Mouse (Mus musculus) lung, embryonic 15.5 days (tissue): ENCODE measurements around the gene Fgf8. TPM values are rescaled to one million over a fixed set of nuclear protein-coding genes. Genes with fewer than 3 reads are reported as not detected.

Experiments used
- ATAC-seq: fragments of 200-750 bp; cut with Nextera tagmentation; 2 replicates; pipeline ENCODE4 v1.8.0; 2017; ENCODE audit warnings: moderate number of reproducible peaks, borderline replicate concordance; ENCODE audit not compliant: low FRiP score, low TSS enrichment; ENCODE audit errors: extremely low read depth
- H3K27ac ChIP-seq: fragments of 300-500 bp; sonication (generic); 2 replicates; pipeline ENCODE4 v1.5.1; 2015; ENCODE audit warnings: moderate library complexity, mild to moderate bottlenecking, inconsistent platforms
- H3K27me3 ChIP-seq: fragments of 300-500 bp; sonication (generic); 2 replicates; pipeline ENCODE4 v1.6.1; 2015; ENCODE audit warnings: inconsistent platforms
- H3K36me3 ChIP-seq: fragments of 300-500 bp; sonication (generic); 2 replicates; pipeline ENCODE4 v1.6.1; 2015; ENCODE audit warnings: inconsistent platforms
- H3K4me1 ChIP-seq: fragments of 300-500 bp; sonication (generic); 2 replicates; pipeline ENCODE4 v1.6.1; 2015; ENCODE audit warnings: inconsistent platforms
- H3K4me2 ChIP-seq: fragments of 300-500 bp; sonication (generic); 2 replicates; pipeline ENCODE4 v1.6.1; 2015; ENCODE audit warnings: inconsistent platforms, mild to moderate bottlenecking, moderate library complexity
- H3K4me3 ChIP-seq: fragments of 300-500 bp; sonication (generic); 2 replicates; pipeline ENCODE4 v1.5.1; 2015; ENCODE audit warnings: mild to moderate bottlenecking, inconsistent platforms
- H3K9ac ChIP-seq: fragments of 300-500 bp; sonication (generic); 2 replicates; pipeline ENCODE4 v1.6.1; 2015; ENCODE audit warnings: inconsistent platforms
- H3K9me3 ChIP-seq: fragments of 300-500 bp; sonication (generic); 2 replicates; pipeline ENCODE4 v1.6.1; 2016; ENCODE audit warnings: inconsistent platforms
- WGBS: fragments of 180-500 bp; shearing (Covaris S2); methylation state at CpG from one replicate; pipeline ENCODE4 v1.1.7; 2015; 5-methylcytosine and 5-hydroxymethylcytosine counted together
- polyA plus RNA-seq: library from polyadenylated mRNA; unstranded; fragments of >200 nt; fragmentation: Nextera tagmentation; extraction: Ambion mirVana; gene quantifications from 2 replicates; pipeline ENCODE4 v1.2.1, GENCODE M21; 2015

Gene Fgf8
- polyA plus RNA-seq = not detected in 2 replicates

GRCm38 (mm10) chr19:45742218-45742983 is at the start of gene Fgf8:
Gene Fgf8, minus strand, starts transcription at chr19:45742915.
- no peak within 1 kb of the TSS for H3K27ac ChIP-seq
- H3K9ac ChIP-seq = peak within 1 kb of the TSS; percentile 18; the same call in 1 of the 2 replicates
- peaks cover 90% of the 10 kb centered on the region for H3K27me3 ChIP-seq
- WGBS = 3% methylated on average over 51 of the region's 68 CpGs
- H3K4me3 ChIP-seq = peak within 1 kb of the TSS; percentile 46
- no peaks in the 10 kb centered on the region for H3K36me3 ChIP-seq
- H3K4me1 ChIP-seq = peaks cover 42% of the 10 kb centered on the region
- no peaks in the 10 kb centered on the region for H3K9me3 ChIP-seq
- ATAC-seq = no peak
- H3K4me2 ChIP-seq = peak within 1 kb of the TSS; percentile 93

DNA sequence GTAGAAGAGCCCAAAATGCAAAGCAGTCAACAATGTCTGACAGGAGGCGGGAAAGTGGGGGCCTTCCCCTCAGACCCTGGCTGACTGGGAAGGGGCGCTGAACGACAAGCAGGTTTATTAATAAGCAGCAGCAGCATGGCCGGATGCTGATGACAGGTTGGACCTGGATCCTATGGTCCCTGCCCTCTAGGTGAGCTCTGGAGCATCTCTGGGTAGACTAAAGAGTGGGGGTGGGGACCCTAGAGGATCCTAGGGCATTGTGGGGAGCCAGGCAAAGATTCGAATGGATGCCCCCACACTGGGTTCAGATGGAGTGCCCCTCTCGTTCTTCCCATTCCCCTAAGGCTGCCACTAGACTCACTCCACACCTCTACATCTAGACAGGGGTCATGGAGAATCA is 49.7 kb upstream of the Fgf8 start:
- Histone ChIP-seq H3K27ac (no peak overlapping the region), H3K9ac (no peak overlapping the region), H3K4me3 (no peak overlapping the region), H3K9me3 (no peaks in the 10 kb centered on the region), H3K4me1 (peaks cover 8% of the 10 kb centered on the region), H3K36me3 (no peaks in the 10 kb centered on the region), H3K4me2 (no peak overlapping the region), H3K27me3 (no peaks in the 10 kb centered on the region)
- WGBS = 76% methylated on average over 6 of the region's 6 CpGs
- ATAC-seq = no peak

- 0 out of 2 replicates have a peak, but pooled peaks cover 1% of the 10 kb centered on the region for H3K4me1 ChIP-seq
- H3K4me3 ChIP-seq = no peak overlapping the region
- H3K9ac ChIP-seq = no peak overlapping the region
- H3K9me3 ChIP-seq = no peaks in the 10 kb centered on the region
- H3K27me3 ChIP-seq = no peaks in the 10 kb centered on the region
- no peaks in the 10 kb centered on the region for H3K36me3 ChIP-seq
- 72% methylated on average over 13 of the region's 13 CpGs for WGBS
- no peak overlapping the region for H3K4me2 ChIP-seq
- H3K27ac ChIP-seq = no peak overlapping the region
- ATAC-seq = 0 out of 2 replicates have a peak, but pooled peaks have one; percentile 39
These were observed 47.5 kb upstream of the Fgf8 start for GRCm38 (mm10) chr19:45789888-45790874.

DNA sequence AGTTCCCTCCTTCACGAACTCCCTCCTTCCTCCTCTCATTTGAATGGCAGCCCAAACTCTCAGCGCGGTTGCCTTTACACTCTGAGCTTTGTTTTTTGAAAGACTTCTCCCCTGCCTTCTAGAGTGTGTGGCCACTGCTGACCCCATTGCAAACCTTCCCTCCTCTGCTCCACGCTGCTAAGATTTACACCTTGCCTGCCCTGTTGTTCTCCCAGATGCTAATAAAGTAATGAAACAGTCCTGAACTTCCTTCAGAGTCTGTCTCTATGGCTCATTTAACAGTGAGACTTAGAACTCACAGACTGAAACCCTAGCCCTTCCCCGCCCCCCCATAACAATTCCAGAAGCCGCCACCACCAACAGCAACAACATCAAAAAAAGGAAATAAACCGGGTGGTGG is 46.6 kb upstream of the Fgf8 start:
- H3K4me3 ChIP-seq = no peak overlapping the region
- peaks cover 3% of the 10 kb centered on the region; the same call in 1 of the 2 replicates for H3K4me1 ChIP-seq
- WGBS = 78% methylated on average over 7 of the region's 7 CpGs
- no peak overlapping the region for H3K9ac ChIP-seq
- H3K36me3 ChIP-seq = no peaks in the 10 kb centered on the region
- no peaks in the 10 kb centered on the region for H3K9me3 ChIP-seq
- no peak overlapping the region for H3K4me2 ChIP-seq
- H3K27ac ChIP-seq = no peak overlapping the region
- no peaks in the 10 kb centered on the region for H3K27me3 ChIP-seq
- ATAC-seq = no peak

GRCm38 (mm10) chr19:45788337-45788736 is 45.6 kb upstream of the Fgf8 start:
- H3K9ac ChIP-seq = no peak overlapping the region
- no peaks in the 10 kb centered on the region for H3K36me3 ChIP-seq
- 83% methylated on average over 4 of the region's 4 CpGs for WGBS
- no peaks in the 10 kb centered on the region for H3K27me3 ChIP-seq
- ATAC-seq = no peak
- no peak overlapping the region for H3K4me3 ChIP-seq
- H3K4me2 ChIP-seq = no peak overlapping the region
- no peak overlapping the region for H3K27ac ChIP-seq
- H3K9me3 ChIP-seq = no peaks in the 10 kb centered on the region
- peaks cover 6% of the 10 kb centered on the region; the same call in 1 of the 2 replicates for H3K4me1 ChIP-seq

- 48% methylated on average over 3 of the region's 3 CpGs for WGBS
- Histone ChIP-seq H3K36me3 (no peaks in the 10 kb centered on the region), H3K4me2 (no peak overlapping the region), H3K27me3 (no peaks in the 10 kb centered on the region), H3K4me3 (no peak overlapping the region), H3K9ac (no peak overlapping the region), H3K27ac (no peak overlapping the region), H3K4me1 (peaks cover 6% of the 10 kb centered on the region; the same call in 1 of the 2 replicates), H3K9me3 (no peaks in the 10 kb centered on the region)
- no peak for ATAC-seq
These were observed 44.7 kb upstream of the Fgf8 start for GRCm38 (mm10) chr19:45787450-45787849.

- ATAC-seq = no peak
- Histone ChIP-seq H3K27me3 (no peaks in the 10 kb centered on the region), H3K4me3 (no peak overlapping the region), H3K9me3 (no peaks in the 10 kb centered on the region), H3K36me3 (no peaks in the 10 kb centered on the region), H3K4me1 (peaks cover 20% of the 10 kb centered on the region), H3K27ac (no peak overlapping the region), H3K4me2 (no peak overlapping the region), H3K9ac (no peak overlapping the region)
- 43% methylated on average over 3 of the region's 3 CpGs for WGBS
These were observed 42.8 kb upstream of the Fgf8 start for GRCm38 (mm10) chr19:45785470-45785869.

DNA sequence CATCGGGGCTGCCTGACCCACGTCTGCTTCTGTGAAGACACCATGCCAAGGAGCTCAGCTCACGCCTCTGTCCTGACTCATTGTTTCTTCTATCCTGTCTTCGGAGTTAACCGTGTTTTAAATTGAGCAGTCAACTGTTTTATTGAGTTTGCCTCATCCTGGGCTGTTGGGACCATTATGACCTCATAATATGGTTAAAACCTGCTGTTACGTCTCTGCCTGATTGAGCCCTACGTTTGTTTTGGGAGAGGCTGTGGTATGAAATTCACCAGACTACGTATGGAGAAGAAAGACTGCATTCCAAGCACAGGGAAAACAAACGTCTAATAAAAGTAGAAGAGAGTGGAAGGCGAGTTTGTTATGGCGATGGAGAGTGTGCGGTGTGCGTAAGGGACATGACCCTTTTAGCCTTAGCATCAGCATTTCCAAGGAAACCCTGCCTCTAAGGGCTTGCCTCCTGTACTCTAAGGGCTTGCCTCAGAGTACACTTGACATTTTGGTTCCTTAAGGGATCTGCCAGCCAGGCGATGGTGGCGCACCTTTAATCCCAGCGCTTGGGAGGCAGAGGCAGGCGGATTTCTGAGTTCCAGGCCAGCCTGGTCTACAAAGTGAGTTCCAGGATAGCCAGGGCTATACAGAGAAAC is 41.3 kb upstream of the Fgf8 start:
- Histone ChIP-seq H3K27me3 (no peaks in the 10 kb centered on the region), H3K27ac (peak overlapping the region; percentile 71), H3K36me3 (0 out of 2 replicates have a peak, but pooled peaks cover 7% of the 10 kb centered on the region), H3K4me3 (peak overlapping the region; percentile 97), H3K9ac (peak overlapping the region; percentile 21; the same call in 1 of the 2 replicates), H3K4me2 (peak overlapping the region; percentile 65), H3K4me1 (peaks cover 26% of the 10 kb centered on the region), H3K9me3 (no peaks in the 10 kb centered on the region)
- WGBS = 25% methylated on average over 17 of the region's 17 CpGs
- ATAC-seq = no peak

DNA sequence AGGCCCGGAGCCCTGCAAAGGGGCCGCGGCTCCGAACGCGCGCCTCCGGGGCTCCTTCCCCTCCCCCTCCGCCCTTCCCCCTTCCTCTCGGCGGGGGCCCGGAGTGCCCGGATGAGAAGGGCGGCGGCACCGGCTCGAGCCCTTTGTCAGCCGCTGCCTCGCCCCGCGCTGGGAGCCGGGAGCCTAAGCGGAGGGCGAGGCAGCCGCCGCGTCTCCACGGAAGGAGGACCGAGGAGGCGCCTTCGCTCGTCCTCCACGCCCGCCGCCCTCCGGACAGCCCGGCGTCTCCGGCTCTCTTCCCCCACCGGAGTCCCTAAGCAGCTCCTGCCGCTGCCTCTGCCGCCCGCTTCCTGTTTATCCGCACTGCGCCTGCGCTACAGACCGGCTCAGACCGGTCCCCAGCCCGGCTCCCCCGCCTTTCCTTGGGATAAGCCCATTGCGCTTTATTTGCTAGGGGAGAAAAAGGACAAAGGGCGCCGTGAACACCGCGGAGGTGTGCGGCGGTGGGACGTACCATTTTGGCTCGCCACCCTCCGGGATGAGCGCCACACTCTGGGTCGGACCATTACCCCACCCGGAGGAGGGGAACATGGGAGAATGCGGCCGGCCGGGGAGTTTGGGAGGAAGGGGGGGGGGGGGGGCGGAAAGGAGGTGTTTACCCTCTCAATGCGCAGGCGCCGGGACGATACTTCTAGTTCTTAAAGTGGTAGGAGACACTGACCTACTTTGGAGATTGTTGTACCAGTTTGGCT is 40.6 kb upstream of the Fgf8 start, which contains the start of gene Mgea5:
Gene Mgea5, minus strand, starts transcription at position 657 of the 752 bp plus-strand sequence.
- peak within 1 kb of the TSS; percentile 67 for H3K4me2 ChIP-seq
- WGBS = under 1% methylated on average over 61 of the region's 71 CpGs
- peak; percentile 98 for ATAC-seq

GRCm38 (mm10) chr19:45782315-45783001 is 39.7 kb upstream of the Fgf8 start:
- WGBS = under 1% methylated on average over 36 of the region's 36 CpGs

More for the DNA sequence above, 40.6 kb upstream of the Fgf8 start, which contains the start of gene Mgea5:
- Histone ChIP-seq H3K9me3 (no peaks in the 10 kb centered on the region), H3K4me3 (peak within 1 kb of the TSS; percentile 97), H3K9ac (peak within 1 kb of the TSS; percentile 98), H3K27me3 (no peaks in the 10 kb centered on the region), H3K4me1 (peaks cover 26% of the 10 kb centered on the region), H3K36me3 (peaks cover 9% of the 10 kb centered on the region; the same call in 1 of the 2 replicates), H3K27ac (peak within 1 kb of the TSS; percentile 97)

More at GRCm38 (mm10) chr19:45782315-45783001, 39.7 kb upstream of the Fgf8 start:
- Histone ChIP-seq H3K36me3 (peaks cover 18% of the 10 kb centered on the region), H3K9me3 (no peaks in the 10 kb centered on the region), H3K4me1 (peaks cover 26% of the 10 kb centered on the region), H3K4me3 (peak overlapping the region; percentile 97), H3K4me2 (peak overlapping the region; percentile 67), H3K27me3 (no peaks in the 10 kb centered on the region), H3K27ac (peak overlapping the region; percentile 97), H3K9ac (peak overlapping the region; percentile 98)
- peak; percentile 33 for ATAC-seq
